Mouse (Mus musculus) skeletal muscle tissue, adult 2 months (tissue): ENCODE measurements around the gene Abcc3.

Source experiments
- DNase-seq: peaks from one replicate; pipeline ENCODE4 v3.0.0-alpha.2; 2012; ENCODE audit warnings: low read depth, low spot score

Gene Abcc3

GRCm38 (mm10) chr11:94351094-94351493 is 41.7 kb downstream of the Abcc3 start:
- DNase-seq, result no peak

GRCm38 (mm10) chr11:94350337-94350736 is 42.5 kb downstream of the Abcc3 start:
- no peak for DNase-seq

- no peak for DNase-seq
These were observed 43.0 kb downstream of the Abcc3 start for GRCm38 (mm10) chr11:94349839-94350238.

- no peak for DNase-seq
These were observed 45.7 kb downstream of the Abcc3 start for GRCm38 (mm10) chr11:94347063-94347575.

GRCm38 (mm10) chr11:94346611-94347010 is 46.2 kb downstream of the Abcc3 start:
- no peak for DNase-seq

- no peak for DNase-seq
These were observed 46.9 kb downstream of the Abcc3 start for GRCm38 (mm10) chr11:94345926-94346325.

- DNase-seq, result no peak
These were observed 48.3 kb downstream of the Abcc3 start for GRCm38 (mm10) chr11:94344470-94344869.

GRCm38 (mm10) chr11:94343955-94344358 is 48.8 kb downstream of the Abcc3 start:
- DNase-seq, result no peak

- DNase-seq, result no peak
These were observed 50.5 kb downstream of the Abcc3 start for GRCm38 (mm10) chr11:94342114-94342905.

- no peak for DNase-seq
These were observed 51.6 kb downstream of the Abcc3 start for GRCm38 (mm10) chr11:94340948-94341933.

GRCm38 (mm10) chr11:94339732-94340585 is 52.8 kb downstream of the Abcc3 start:
- DNase-seq, result no peak

GRCm38 (mm10) chr11:94338347-94338746 is 54.5 kb downstream of the Abcc3 start:
- DNase-seq, result no peak

GRCm38 (mm10) chr11:94336551-94336950 is 56.2 kb downstream of the Abcc3 start:
- DNase-seq, result no peak

GRCm38 (mm10) chr11:94334386-94334968 is 58.3 kb downstream of the Abcc3 start:
- DNase-seq, result no peak

GRCm38 (mm10) chr11:94332726-94333125 is 60.1 kb downstream of the Abcc3 start:
- DNase-seq, result no peak

- no peak for DNase-seq
These were observed 62.6 kb downstream of the Abcc3 start for GRCm38 (mm10) chr11:94330211-94330610.

- DNase-seq, result no peak
These were observed 63.4 kb downstream of the Abcc3 start for GRCm38 (mm10) chr11:94329270-94329891.

GRCm38 (mm10) chr11:94328644-94329025 is 64.2 kb downstream of the Abcc3 start:
- no peak for DNase-seq

GRCm38 (mm10) chr11:94327693-94328643 is 64.8 kb downstream of the Abcc3 start, which contains the start of gene Ankrd40:
Gene Ankrd40 (plus strand): TSS chr11:94328001.
- peak; percentile 96 for DNase-seq
